Mouse (Mus musculus): ENCODE measurements around the gene Mup22.
"Not testable (repeated sequence)": the region's sequence is repeated elsewhere in the genome, so short reads cannot be mapped to it uniquely, and the experiment has no call there.

Gene Mup22

GRCm38 (mm10) chr4:60821363-60821762 lies at the start of gene Mup22:
Gene Mup22, minus strand, starts transcription at chr4:60821463.
- not testable (repeated sequence) for DNase-seq (ENCODE audit: low read depth, low spot score); H3K36me3 ChIP-seq (ENCODE audit: control insufficient read depth, insufficient read depth, low read length, poor library complexity, severe bottlenecking); H3K27me3 ChIP-seq (ENCODE audit: control insufficient read depth, insufficient read depth, low read length, poor library complexity, severe bottlenecking)

GRCm38 (mm10) chr4:60840889-60841288 lies 19.6 kb upstream of the Mup22 start:
- H3K27me3 ChIP-seq (ENCODE audit: control insufficient read depth, insufficient read depth, low read length, poor library complexity, severe bottlenecking); H3K36me3 ChIP-seq (ENCODE audit: control insufficient read depth, insufficient read depth, low read length, poor library complexity, severe bottlenecking); DNase-seq (ENCODE audit: low read depth, low spot score): not testable (repeated sequence)
